ENCODE assay signal across 8 mouse cellular contexts in the genomic region with DNA sequence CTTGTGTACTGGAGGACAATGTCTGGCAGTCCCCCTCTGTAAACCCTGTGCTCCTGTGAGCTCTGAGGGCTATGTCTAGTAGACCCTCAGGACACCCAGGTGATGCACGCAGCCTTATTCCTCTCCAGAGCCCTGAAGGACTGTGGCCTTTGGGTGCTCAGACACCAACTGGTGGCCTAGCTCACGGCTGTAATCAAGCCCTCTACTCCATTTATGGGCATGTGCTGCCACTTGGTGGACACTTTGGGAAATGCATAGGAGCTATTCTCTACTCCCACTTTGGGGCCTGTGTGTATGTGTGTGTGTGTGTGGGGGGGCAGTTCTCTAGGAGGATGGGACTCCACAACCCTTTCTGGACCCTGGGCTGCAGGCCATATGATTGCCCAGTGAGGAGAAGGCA. TPM values are rescaled to one million over a fixed set of nuclear protein-coding genes. Genes with fewer than 3 reads are reported as not detected.
DNase-seq lines count a peak whose midpoint lies in the region; ATAC-seq and TF ChIP-seq lines count a peak whose summit lies in the region.

No protein-coding gene starts in this region.

- H3K27ac ChIP-seq in embryonic facial prominence, embryonic 14.5 days (replicated peaks; ENCODE audit: low read depth, low read length), result no peak overlapping the region
- H3K27ac ChIP-seq in heart, embryonic 10.5 days, result no peak overlapping the region
- no peak overlapping the region for H3K27ac ChIP-seq in liver, adult 2 months (replicated peaks; ENCODE audit: insufficient read depth, low read depth, low read length)
- H3K27ac ChIP-seq in stomach, embryonic 14.5 days (ENCODE audit: low read length), result no peak overlapping the region

- no peaks in the 10 kb centered on the region for H3K79me2 ChIP-seq in C2C12 (ENCODE audit: control insufficient read depth, insufficient read depth)
- H3K79me2 ChIP-seq in liver, adult 2 months (ENCODE audit: control insufficient read depth, insufficient read depth, low read length), result peaks cover 9% of the 10 kb centered on the region; the same call in 1 of the 2 replicates

- peak; percentile 59; the same call in 1 of the 2 replicates for ATAC-seq in embryonic facial prominence, embryonic 14.5 days (ENCODE audit: low read depth)
- peak; percentile 61; the same call in 1 of the 2 replicates for ATAC-seq in stomach, embryonic 14.5 days (ENCODE audit: insufficient number of reproducible peaks, insufficient read depth, low FRiP score, low read depth)

- H3K36me3 ChIP-seq in C2C12 (ENCODE audit: control insufficient read depth, insufficient read depth), result no peaks in the 10 kb centered on the region
- H3K36me3 ChIP-seq in embryonic facial prominence, embryonic 14.5 days (ENCODE audit: control insufficient read depth, insufficient read depth, low read length), result peaks cover 37% of the 10 kb centered on the region
- H3K36me3 ChIP-seq in heart, embryonic 10.5 days, result peaks cover 44% of the 10 kb centered on the region
- H3K36me3 ChIP-seq in liver, adult 2 months (ENCODE audit: control insufficient read depth, insufficient read depth, low read length), result no peaks in the 10 kb centered on the region
- H3K36me3 ChIP-seq in stomach, embryonic 14.5 days (ENCODE audit: control insufficient read depth, insufficient read depth, low read length), result peaks cover 29% of the 10 kb centered on the region

- 0% methylated on average over 1 of the region's 2 CpGs for WGBS in embryonic facial prominence, embryonic 14.5 days
- 27% methylated on average over 2 of the region's 2 CpGs for WGBS in heart, embryonic 10.5 days
- 23% methylated on average over 2 of the region's 2 CpGs for WGBS in liver, adult 2 months
- 35% methylated on average over 2 of the region's 2 CpGs for WGBS in stomach, embryonic 14.5 days

- DNase-seq in adrenal gland, postnatal 4 days (ENCODE audit: low spot score in 2 of 2), result peak; percentile 59 to 63
- DNase-seq in embryonic facial prominence, embryonic 14.5 days (ENCODE audit: low spot score), result peak; percentile 54
- DNase-seq in heart, embryonic 10.5 days (ENCODE audit: low spot score), result peak; percentile 88
- DNase-seq in kidney, adult 9 months, result peak; percentile 81
- DNase-seq in liver, adult 2 months (ENCODE audit: extremely low read depth, low read depth, low spot score), result peak; percentile 43
- peak; percentile 89 for DNase-seq in naive thymus-derived CD4-positive, alpha-beta T cell, adult 2 months (ENCODE audit: low read depth)

- H3K4me1 ChIP-seq in embryonic facial prominence, embryonic 14.5 days (ENCODE audit: control insufficient read depth, insufficient read depth, low read length), result no peaks in the 10 kb centered on the region
- H3K4me1 ChIP-seq in heart, embryonic 10.5 days, result peaks cover 41% of the 10 kb centered on the region
- no peaks in the 10 kb centered on the region for H3K4me1 ChIP-seq in liver, adult 2 months (ENCODE audit: control insufficient read depth, insufficient read depth, low read length)
- H3K4me1 ChIP-seq in stomach, embryonic 14.5 days (ENCODE audit: control insufficient read depth, insufficient read depth, low read length), result no peaks in the 10 kb centered on the region

- no peak overlapping the region for H3K4me3 ChIP-seq in C2C12 (ENCODE audit: insufficient read depth, poor library complexity, severe bottlenecking)
- no peak overlapping the region for H3K4me3 ChIP-seq in embryonic facial prominence, embryonic 14.5 days (ENCODE audit: low read depth, low read length)
- H3K4me3 ChIP-seq in heart, embryonic 10.5 days, result no peak overlapping the region
- no peak overlapping the region for H3K4me3 ChIP-seq in liver, adult 2 months (ENCODE audit: insufficient read depth, low read depth, low read length)
- no peak overlapping the region for H3K4me3 ChIP-seq in stomach, embryonic 14.5 days (ENCODE audit: low read depth, low read length)

- H3ac ChIP-seq in C2C12 (ENCODE audit: control insufficient read depth, insufficient read length, low read depth), result no peak overlapping the region

- no peak for TF ChIP-seq POLR2A in liver, adult 2 months (IDR thresholded peaks at IDR 0.05; ENCODE audit: extremely low read depth, insufficient read depth, low read length)

- peak; percentile 64 for TF ChIP-seq CTCF in C2C12 (IDR thresholded peaks at IDR 0.05; ENCODE audit: control insufficient read depth, insufficient read depth, insufficient read length)
- peak; percentile 76 for TF ChIP-seq CTCF in liver, adult 2 months (IDR thresholded peaks at IDR 0.05; ENCODE audit: low read depth, low read length)

- no peaks in the 10 kb centered on the region for H3K79me3 ChIP-seq in C2C12 (ENCODE audit: low read depth)

- no peaks in the 10 kb centered on the region for H3K27me3 ChIP-seq in C2C12 (ENCODE audit: control insufficient read depth, insufficient read depth, insufficient read length)
- no peaks in the 10 kb centered on the region for H3K27me3 ChIP-seq in embryonic facial prominence, embryonic 14.5 days (replicated peaks; ENCODE audit: control insufficient read depth, insufficient read depth, low read length)
- H3K27me3 ChIP-seq in heart, embryonic 10.5 days (ENCODE audit: insufficient read depth, poor library complexity, severe bottlenecking), result no peaks in the 10 kb centered on the region
- no peaks in the 10 kb centered on the region for H3K27me3 ChIP-seq in liver, adult 2 months (ENCODE audit: control insufficient read depth, insufficient read depth, low read length)
- H3K27me3 ChIP-seq in stomach, embryonic 14.5 days (ENCODE audit: control insufficient read depth, insufficient read depth, low read length), result no peaks in the 10 kb centered on the region

- no peak overlapping the region; the same call in 1 of the 2 replicates for H3K9ac ChIP-seq in embryonic facial prominence, embryonic 14.5 days (ENCODE audit: low read depth, low read length)
- no peak overlapping the region for H3K9ac ChIP-seq in liver, adult 2 months (ENCODE audit: low read depth, low read length)
- H3K9ac ChIP-seq in stomach, embryonic 14.5 days (replicated peaks; ENCODE audit: low read depth, low read length), result no peak overlapping the region

- H3K9me3 ChIP-seq in embryonic facial prominence, embryonic 14.5 days (ENCODE audit: control insufficient read depth, low read length), result no peaks in the 10 kb centered on the region
- H3K9me3 ChIP-seq in heart, embryonic 10.5 days, result no peaks in the 10 kb centered on the region
- no peaks in the 10 kb centered on the region for H3K9me3 ChIP-seq in stomach, embryonic 14.5 days (ENCODE audit: control insufficient read depth, low read depth, low read length)

- no peak overlapping the region for H3K4me2 ChIP-seq in embryonic facial prominence, embryonic 14.5 days (ENCODE audit: low read depth, low read length)
- no peak overlapping the region for H3K4me2 ChIP-seq in stomach, embryonic 14.5 days (replicated peaks; ENCODE audit: low read depth, low read length)

TF ChIP-seq in C2C12, 6 proteins besides CTCF, POLR2A, EP300 and RAD21:
- TF ChIP-seq USF1 (IDR thresholded peaks at IDR 0.05; ENCODE audit: low read depth) (no peak), MYOD1 (IDR thresholded peaks at IDR 0.05; ENCODE audit: control insufficient read depth, insufficient read length, low read depth) (no peak), MYOG (IDR thresholded peaks at IDR 0.05; ENCODE audit: control insufficient read depth, extremely low read depth, insufficient read length) (no peak), MAX (IDR thresholded peaks at IDR 0.05) (no peak), CEBPB (IDR thresholded peaks at IDR 0.05; ENCODE audit: low read depth) (no peak), FOSL1 (IDR thresholded peaks at IDR 0.05; ENCODE audit: insufficient read depth, low read length, poor library complexity, severe bottlenecking) (no peak)

RNA-seq across cellular contexts. Expression of gene Kdm4b, which starts 24.8 kb away (rescaled TPM):
- 10.1 TPM for polyA plus RNA-seq in C2C12 (2012; fragmentation: generic; extraction: Trizol)
- 10 to 100 TPM; 50.1 to 54.1 TPM for total RNA-seq in adrenal gland, postnatal 4 days (2021)
- 29.1 and 32.3 TPM in 2 replicates for polyA plus RNA-seq in embryonic facial prominence, embryonic 14.5 days (2014; fragmentation: Nextera tagmentation; extraction: Ambion mirVana)
- 34.6 and 35.6 TPM in 2 replicates for polyA plus RNA-seq in heart, embryonic 10.5 days (2016; fragmentation: Nextera tagmentation; extraction: Ambion mirVana)
- total RNA-seq in liver, adult 2 months (2014; rRNA removed), result 9.5 and 10.4 TPM in 2 replicates
- polyA plus RNA-seq in liver, adult 2 months (2012; rRNA removed), result 13.0 and 15.6 TPM in 2 replicates
- polyA plus RNA-seq in stomach, embryonic 14.5 days (2014; fragmentation: Nextera tagmentation; extraction: Ambion mirVana), result 28.9 and 34.9 TPM in 2 replicates

RNA-seq across cellular contexts. Expression of gene Uhrf1, which starts 47.6 kb away (rescaled TPM):
- polyA plus RNA-seq in C2C12 (2012; fragmentation: generic; extraction: Trizol), result 93.0 TPM
- total RNA-seq in adrenal gland, postnatal 4 days (2021), result 10 to 100 TPM; 49.3 to 61.2 TPM
- 74.8 and 90.9 TPM in 2 replicates for polyA plus RNA-seq in embryonic facial prominence, embryonic 14.5 days (2014; fragmentation: Nextera tagmentation; extraction: Ambion mirVana)
- polyA plus RNA-seq in heart, embryonic 10.5 days (2016; fragmentation: Nextera tagmentation; extraction: Ambion mirVana), result 136 and 163 TPM in 2 replicates
- total RNA-seq in liver, adult 2 months (2014; rRNA removed), result 0.92 and 2.7 TPM in 2 replicates
- 0.20 and 0.22 TPM in 2 replicates for polyA plus RNA-seq in liver, adult 2 months (2012; rRNA removed)
- 77.6 and 85.2 TPM in 2 replicates for polyA plus RNA-seq in stomach, embryonic 14.5 days (2014; fragmentation: Nextera tagmentation; extraction: Ambion mirVana)

RNA-seq across cellular contexts. Expression of gene Arrdc5, which starts 50.6 kb away (rescaled TPM):
- not detected for polyA plus RNA-seq in C2C12 (2012; fragmentation: generic; extraction: Trizol)
- total RNA-seq in adrenal gland, postnatal 4 days (2021), result not detected
- polyA plus RNA-seq in embryonic facial prominence, embryonic 14.5 days (2014; fragmentation: Nextera tagmentation; extraction: Ambion mirVana), result not detected in 2 replicates
- polyA plus RNA-seq in heart, embryonic 10.5 days (2016; fragmentation: Nextera tagmentation; extraction: Ambion mirVana), result not detected in 2 replicates
- total RNA-seq in liver, adult 2 months (2014; rRNA removed), result not detected in 2 replicates
- not detected in 2 replicates for polyA plus RNA-seq in liver, adult 2 months (2012; rRNA removed)
- not detected in 2 replicates for polyA plus RNA-seq in stomach, embryonic 14.5 days (2014; fragmentation: Nextera tagmentation; extraction: Ambion mirVana)

RNA-seq across cellular contexts. Expression of gene Plin3, which starts 58.0 kb away (rescaled TPM):
- 27.5 TPM for polyA plus RNA-seq in C2C12 (2012; fragmentation: generic; extraction: Trizol)
- total RNA-seq in adrenal gland, postnatal 4 days (2021), result 10 to 100 TPM; 83.2 to 87.5 TPM
- polyA plus RNA-seq in embryonic facial prominence, embryonic 14.5 days (2014; fragmentation: Nextera tagmentation; extraction: Ambion mirVana), result 76.9 and 88.4 TPM in 2 replicates
- polyA plus RNA-seq in heart, embryonic 10.5 days (2016; fragmentation: Nextera tagmentation; extraction: Ambion mirVana), result 81.7 and 93.2 TPM in 2 replicates
- 23.0 and 28.1 TPM in 2 replicates for total RNA-seq in liver, adult 2 months (2014; rRNA removed)
- 20.6 and 21.5 TPM in 2 replicates for polyA plus RNA-seq in liver, adult 2 months (2012; rRNA removed)
- polyA plus RNA-seq in stomach, embryonic 14.5 days (2014; fragmentation: Nextera tagmentation; extraction: Ambion mirVana), result 70.1 and 76.6 TPM in 2 replicates

Comparison
In these comparisons a context has a peak if more than half of its experiments do, and no peak if none do; other contexts are left out.
1. RNA of gene Uhrf1, which starts 47.6 kb away (polyA plus RNA-seq): 136 to 163 TPM in heart, embryonic 10.5 days, 93.0 TPM in C2C12 (single experiment), 77.6 to 85.2 TPM in stomach, embryonic 14.5 days and 74.8 to 90.9 TPM in embryonic facial prominence, embryonic 14.5 days; 0.20 to 0.22 TPM in liver, adult 2 months; every median in the first group is over 10 times any median in the second.
2. Peak in every context shown above with its lines, with median percentiles within 50 percentile points of each other: DNase-seq.